Mouse (Mus musculus): ENCODE results near the gene Traip. TPM values are rescaled to one million over a fixed set of nuclear protein-coding genes. Genes with fewer than 3 reads are reported as not detected.

The Traip gene
- total and polyA plus RNA-seq, 2 experiments = 0.18 to 0.21 TPM

DNA sequence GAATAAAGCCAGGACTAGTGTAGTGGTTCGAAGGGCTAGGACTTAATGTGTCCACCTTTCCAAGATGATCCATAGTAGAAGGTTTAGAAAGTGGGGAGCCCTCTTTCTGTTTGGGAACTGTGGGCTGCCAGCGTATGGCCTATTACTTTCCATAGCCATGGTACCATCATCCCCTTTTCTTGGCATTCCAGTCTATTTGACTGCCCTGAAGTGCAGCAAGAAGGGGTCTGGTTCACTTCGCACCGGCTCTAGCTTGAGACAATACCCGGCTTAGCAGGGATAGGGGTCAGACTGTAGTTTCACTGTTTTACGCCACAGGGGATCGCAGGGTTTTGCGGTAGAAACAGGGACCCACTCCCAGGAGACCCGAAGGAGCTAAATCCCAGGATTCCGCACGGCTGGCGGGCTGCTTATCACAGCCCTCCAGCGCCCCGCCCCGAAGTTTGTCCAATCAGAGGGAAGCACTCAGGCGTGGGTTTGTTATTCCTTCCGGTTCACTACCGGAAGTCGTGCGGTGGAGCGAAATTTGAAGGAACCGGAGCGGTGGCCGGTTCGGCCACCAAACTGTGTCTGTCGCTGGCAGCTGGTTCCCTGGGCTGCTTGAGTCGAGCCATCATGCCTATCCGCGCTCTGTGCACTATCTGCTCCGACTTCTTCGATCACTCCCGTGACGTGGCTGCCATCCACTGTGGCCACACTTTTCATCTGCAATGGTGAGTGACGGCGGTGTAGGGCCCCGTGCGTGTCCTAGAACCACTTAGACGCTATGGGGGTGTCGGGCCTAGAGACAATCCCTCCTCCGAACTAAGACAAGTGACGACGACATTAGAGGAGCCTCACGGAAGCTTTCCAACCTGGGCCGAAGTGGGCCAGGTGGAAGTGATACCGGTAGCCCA is 772 bp downstream of the Traip start:
- 8% methylated on average over 45 of the region's 45 CpGs for WGBS
- H3K27me3 ChIP-seq (ENCODE audit: control insufficient read depth, insufficient read depth, low read length) = no peaks in the 10 kb centered on the region
- DNase-seq (ENCODE audit: extremely low read depth, low read depth, low spot score) = peak; percentile 69
- TF ChIP-seq CTCF (IDR thresholded peaks at IDR 0.05; ENCODE audit: low read depth, low read length) = no peak
- TF ChIP-seq POLR2A (IDR thresholded peaks at IDR 0.05; ENCODE audit: extremely low read depth, insufficient read depth, low read length) = peak; percentile 51; the same call in 1 of the 2 replicates
- H3K4me1 ChIP-seq (ENCODE audit: control insufficient read depth, insufficient read depth, low read length) = no peaks in the 10 kb centered on the region
- H3K27ac ChIP-seq (replicated peaks; ENCODE audit: insufficient read depth, low read depth, low read length) = peak overlapping the region; percentile 89
- H3K4me3 ChIP-seq (ENCODE audit: insufficient read depth, low read depth, low read length) = peak overlapping the region; percentile 81
- H3K9ac ChIP-seq (ENCODE audit: low read depth, low read length) = peak overlapping the region; percentile 91
- no peaks in the 10 kb centered on the region for H3K79me2 ChIP-seq (ENCODE audit: control insufficient read depth, insufficient read depth, low read length)
- H3K36me3 ChIP-seq (ENCODE audit: control insufficient read depth, insufficient read depth, low read length) = no peaks in the 10 kb centered on the region

DNA sequence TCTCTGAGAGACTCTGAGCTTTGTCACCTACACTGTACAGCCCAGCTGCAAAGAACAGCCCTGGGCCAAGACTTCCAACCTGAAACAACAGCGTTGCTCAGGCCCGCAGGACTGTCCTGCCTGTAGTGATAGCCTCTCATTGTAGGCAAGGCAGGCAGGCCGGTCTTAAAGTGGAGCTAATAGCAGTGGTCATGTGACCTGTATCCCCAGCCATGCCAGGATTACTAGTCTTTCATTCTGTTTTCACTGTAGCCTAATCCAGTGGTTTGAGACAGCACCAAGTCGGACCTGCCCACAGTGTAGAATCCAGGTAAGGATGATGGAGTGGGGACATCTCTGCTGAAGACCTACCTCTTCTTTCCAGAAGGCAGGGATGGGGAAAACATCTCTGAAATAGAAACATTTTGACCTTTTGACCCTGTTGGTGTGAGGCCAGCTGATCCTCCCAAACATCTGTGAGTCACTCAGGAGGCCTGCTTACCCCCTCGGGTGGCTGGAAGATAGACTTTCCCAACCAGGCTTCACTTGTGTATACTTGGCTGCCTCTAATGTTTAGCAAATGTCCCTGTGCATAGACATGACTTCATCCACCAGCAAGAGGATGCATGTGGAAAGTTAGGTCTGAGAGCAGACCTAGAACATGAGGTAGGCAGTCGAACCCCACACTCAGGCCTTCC is 5.8 kb downstream of the Traip start:
- no peak overlapping the region for H3K27ac ChIP-seq (replicated peaks; ENCODE audit: insufficient read depth, low read depth, low read length)
- no peak for DNase-seq (ENCODE audit: extremely low read depth, low read depth, low spot score)
- no peaks in the 10 kb centered on the region for H3K27me3 ChIP-seq (ENCODE audit: control insufficient read depth, insufficient read depth, low read length)
- no peak for TF ChIP-seq CTCF (IDR thresholded peaks at IDR 0.05; ENCODE audit: low read depth, low read length)
- TF ChIP-seq POLR2A (IDR thresholded peaks at IDR 0.05; ENCODE audit: extremely low read depth, insufficient read depth, low read length) = no peak
- no peaks in the 10 kb centered on the region for H3K4me1 ChIP-seq (ENCODE audit: control insufficient read depth, insufficient read depth, low read length)
- H3K4me3 ChIP-seq (ENCODE audit: insufficient read depth, low read depth, low read length) = no peak overlapping the region
- no peaks in the 10 kb centered on the region for H3K79me2 ChIP-seq (ENCODE audit: control insufficient read depth, insufficient read depth, low read length)
- H3K9ac ChIP-seq (ENCODE audit: low read depth, low read length) = no peak overlapping the region
- 82% methylated on average over 6 of the region's 6 CpGs for WGBS
- H3K36me3 ChIP-seq (ENCODE audit: control insufficient read depth, insufficient read depth, low read length) = no peaks in the 10 kb centered on the region

DNA sequence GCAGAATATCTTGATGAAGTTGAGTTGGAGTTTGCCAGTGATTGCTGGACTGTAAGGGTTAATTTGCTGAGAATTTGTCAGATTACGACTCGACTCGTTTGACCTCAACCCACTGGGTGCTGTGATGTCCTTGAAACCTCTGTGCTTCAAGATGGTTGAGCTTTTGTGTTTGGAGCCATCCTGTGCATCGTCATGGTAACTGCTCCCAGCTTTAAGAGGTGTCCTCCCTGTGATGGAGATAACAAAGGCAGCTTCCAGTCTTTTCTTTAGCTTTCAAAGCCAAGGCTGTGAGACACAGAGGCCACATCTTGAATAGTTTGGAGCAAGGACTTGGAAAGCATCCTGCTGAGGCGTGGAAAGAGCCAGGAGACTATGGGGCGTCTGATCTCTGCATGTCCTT is 7.2 kb downstream of the Traip start:
- H3K4me1 ChIP-seq (ENCODE audit: control insufficient read depth, insufficient read depth, low read length) = no peaks in the 10 kb centered on the region
- no peaks in the 10 kb centered on the region for H3K36me3 ChIP-seq (ENCODE audit: control insufficient read depth, insufficient read depth, low read length)
- 65% methylated on average over 6 of the region's 6 CpGs for WGBS
- H3K27ac ChIP-seq (replicated peaks; ENCODE audit: insufficient read depth, low read depth, low read length) = no peak overlapping the region
- no peak for TF ChIP-seq CTCF (IDR thresholded peaks at IDR 0.05; ENCODE audit: low read depth, low read length)
- TF ChIP-seq POLR2A (IDR thresholded peaks at IDR 0.05; ENCODE audit: extremely low read depth, insufficient read depth, low read length) = no peak
- no peak overlapping the region for H3K4me3 ChIP-seq (ENCODE audit: insufficient read depth, low read depth, low read length)
- no peak for DNase-seq (ENCODE audit: extremely low read depth, low read depth, low spot score)
- no peaks in the 10 kb centered on the region for H3K27me3 ChIP-seq (ENCODE audit: control insufficient read depth, insufficient read depth, low read length)
- no peak overlapping the region for H3K9ac ChIP-seq (ENCODE audit: low read depth, low read length)
- no peaks in the 10 kb centered on the region for H3K79me2 ChIP-seq (ENCODE audit: control insufficient read depth, insufficient read depth, low read length)

DNA sequence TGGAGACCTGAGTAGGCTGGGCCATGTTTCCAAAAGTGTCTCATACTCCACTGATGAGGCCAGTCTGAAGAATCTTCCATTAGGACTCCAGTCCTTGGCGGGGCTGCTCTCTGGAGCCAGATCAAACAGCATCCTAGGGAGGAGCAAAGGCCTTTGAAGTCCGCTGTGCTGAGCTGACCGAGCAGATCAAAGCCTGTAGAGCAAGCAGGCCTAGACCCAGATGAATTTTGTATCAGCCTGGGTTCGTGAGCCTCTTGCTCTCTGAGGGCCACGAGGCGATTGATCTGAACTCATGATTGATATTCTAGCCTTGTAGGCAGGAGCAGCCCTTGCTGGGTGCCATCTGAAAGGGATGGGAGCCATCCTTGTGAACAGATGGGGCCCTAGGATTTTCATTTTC is 10.0 kb downstream of the Traip start:
- Histone ChIP-seq H3K36me3 (ENCODE audit: control insufficient read depth, insufficient read depth, low read length) (no peaks in the 10 kb centered on the region), H3K9ac (ENCODE audit: low read depth, low read length) (no peak overlapping the region), H3K4me1 (ENCODE audit: control insufficient read depth, insufficient read depth, low read length) (no peaks in the 10 kb centered on the region), H3K79me2 (ENCODE audit: control insufficient read depth, insufficient read depth, low read length) (no peaks in the 10 kb centered on the region), H3K4me3 (ENCODE audit: insufficient read depth, low read depth, low read length) (no peak overlapping the region), H3K27ac (replicated peaks; ENCODE audit: insufficient read depth, low read depth, low read length) (no peak overlapping the region), H3K27me3 (ENCODE audit: control insufficient read depth, insufficient read depth, low read length) (no peaks in the 10 kb centered on the region)
- no peak for TF ChIP-seq POLR2A (IDR thresholded peaks at IDR 0.05; ENCODE audit: extremely low read depth, insufficient read depth, low read length)
- TF ChIP-seq CTCF (IDR thresholded peaks at IDR 0.05; ENCODE audit: low read depth, low read length) = no peak
- no peak for DNase-seq (ENCODE audit: extremely low read depth, low read depth, low spot score)
- 78% methylated on average over 6 of the region's 6 CpGs for WGBS

DNA sequence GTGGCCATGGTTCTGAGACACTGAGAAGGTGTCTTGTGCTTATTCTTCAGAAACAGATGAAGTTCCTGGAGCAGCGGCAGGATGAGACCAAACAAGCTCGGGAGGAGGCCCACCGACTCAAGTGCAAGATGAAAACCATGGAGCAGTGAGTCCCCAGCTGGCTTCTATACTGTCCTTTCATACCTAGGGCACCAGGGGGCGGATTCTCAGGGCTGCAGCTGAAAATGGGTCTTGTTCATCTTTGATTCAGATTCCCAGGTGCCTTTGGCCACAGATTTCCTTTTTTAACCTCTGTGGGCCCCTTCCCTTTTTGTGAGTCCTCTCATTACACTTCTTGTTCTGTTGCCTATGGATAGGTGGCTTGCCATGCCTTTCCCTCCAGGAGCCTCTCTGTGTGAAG is 11.0 kb downstream of the Traip start:
- TF ChIP-seq POLR2A (IDR thresholded peaks at IDR 0.05; ENCODE audit: extremely low read depth, insufficient read depth, low read length) (no peak), CTCF (IDR thresholded peaks at IDR 0.05; ENCODE audit: low read depth, low read length) (no peak)
- H3K4me1 ChIP-seq (ENCODE audit: control insufficient read depth, insufficient read depth, low read length) = no peaks in the 10 kb centered on the region
- H3K4me3 ChIP-seq (ENCODE audit: insufficient read depth, low read depth, low read length) = no peak overlapping the region
- H3K27me3 ChIP-seq (ENCODE audit: control insufficient read depth, insufficient read depth, low read length) = no peaks in the 10 kb centered on the region
- H3K36me3 ChIP-seq (ENCODE audit: control insufficient read depth, insufficient read depth, low read length) = no peaks in the 10 kb centered on the region
- no peak overlapping the region for H3K27ac ChIP-seq (replicated peaks; ENCODE audit: insufficient read depth, low read depth, low read length)
- 86% methylated on average over 4 of the region's 4 CpGs for WGBS
- no peak for DNase-seq (ENCODE audit: extremely low read depth, low read depth, low spot score)
- H3K9ac ChIP-seq (ENCODE audit: low read depth, low read length) = no peak overlapping the region
- no peaks in the 10 kb centered on the region for H3K79me2 ChIP-seq (ENCODE audit: control insufficient read depth, insufficient read depth, low read length)

All from liver, adult 2 months (tissue).